Mouse (Mus musculus) megakaryocyte-erythroid progenitor cell, adult 5 weeks (primary cell): Measurements from ENCODE around the gene Pou2f3. TPM values are rescaled to one million over a fixed set of nuclear protein-coding genes. Genes with fewer than 3 reads are reported as not detected.

Source experiments
- polyA plus RNA-seq: library from polyadenylated mRNA; stranded (reverse); fragments of >175 nt; gene quantifications from 2 replicates; pipeline ENCODE4 v1.2.3, GENCODE M21; 2012

The Pou2f3 gene
- not detected in 2 replicates for polyA plus RNA-seq

DNA sequence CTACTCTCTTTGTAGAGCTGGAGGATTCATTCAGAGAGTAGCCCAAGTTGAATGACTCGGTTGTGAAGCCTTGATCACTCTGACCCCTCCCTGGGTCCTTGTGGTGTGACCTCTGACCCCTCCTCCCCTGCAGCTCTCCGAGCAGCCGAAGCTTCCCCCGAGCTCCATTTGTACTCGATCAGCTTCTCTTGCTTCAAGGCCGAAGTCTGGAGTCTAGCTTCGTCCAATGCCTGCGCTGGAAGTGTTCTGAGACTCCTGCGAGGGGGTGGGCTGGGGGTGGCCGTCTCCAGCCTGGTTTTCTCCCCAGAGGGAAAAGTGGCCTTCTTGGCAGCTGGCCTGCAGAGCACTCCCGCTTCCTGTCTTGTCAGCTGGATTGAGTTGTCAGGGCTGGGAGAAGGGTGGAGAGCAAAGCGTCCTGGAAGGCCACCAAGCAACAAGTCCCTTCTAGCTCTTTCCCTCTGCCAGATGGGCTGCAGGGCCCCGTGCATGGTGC, at the start of gene Pou2f3:
TSS of gene Pou2f3 (minus strand) at position 180 of the 493 bp plus-strand sequence.

DNA sequence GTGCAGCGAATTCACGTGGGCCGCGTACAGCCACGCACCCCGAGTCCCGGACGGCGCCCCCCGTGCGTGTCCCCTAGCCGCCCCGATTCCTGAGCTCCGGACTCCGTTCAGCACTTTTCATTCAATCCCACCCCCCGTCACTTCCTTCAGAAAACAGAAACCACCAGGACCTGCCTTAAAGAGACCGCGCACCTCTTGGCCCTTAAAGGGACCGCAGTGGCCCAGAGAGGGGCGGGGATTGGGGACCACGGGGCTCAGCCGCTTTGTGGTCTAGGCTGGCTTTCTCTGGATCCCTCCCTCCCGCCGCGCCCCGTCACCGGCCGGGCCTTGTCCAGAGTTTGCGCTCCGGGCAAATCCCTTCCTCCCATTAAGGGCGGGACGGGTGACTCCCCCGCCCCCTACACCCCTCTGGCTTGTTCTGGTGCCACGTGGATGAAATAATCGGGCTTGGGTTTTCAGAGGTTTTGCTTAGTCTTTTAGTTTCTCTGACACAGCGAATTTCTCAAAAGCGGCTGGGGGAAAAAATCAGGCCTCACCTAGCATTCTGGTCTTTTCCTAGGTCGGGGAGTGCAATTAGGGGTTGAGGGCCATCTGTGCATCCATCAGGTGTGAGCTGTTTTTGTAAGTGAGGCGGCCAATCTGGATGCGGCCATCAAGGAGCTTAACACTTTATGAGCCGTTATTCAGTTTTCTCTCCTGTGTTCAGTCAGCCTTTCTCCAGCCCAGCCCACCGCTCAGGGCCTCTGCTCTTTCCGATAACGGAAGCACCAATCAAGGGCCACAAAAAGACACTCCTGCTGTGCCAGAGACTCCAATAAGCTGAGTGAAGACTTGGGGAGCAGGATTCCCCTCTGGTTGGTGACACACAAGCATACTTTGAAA, 29.8 kb upstream of the Pou2f3 start, which contains the start of gene Oaf:
TSS of gene Oaf (minus strand) at position 200 of the 882 bp plus-strand sequence.

DNA sequence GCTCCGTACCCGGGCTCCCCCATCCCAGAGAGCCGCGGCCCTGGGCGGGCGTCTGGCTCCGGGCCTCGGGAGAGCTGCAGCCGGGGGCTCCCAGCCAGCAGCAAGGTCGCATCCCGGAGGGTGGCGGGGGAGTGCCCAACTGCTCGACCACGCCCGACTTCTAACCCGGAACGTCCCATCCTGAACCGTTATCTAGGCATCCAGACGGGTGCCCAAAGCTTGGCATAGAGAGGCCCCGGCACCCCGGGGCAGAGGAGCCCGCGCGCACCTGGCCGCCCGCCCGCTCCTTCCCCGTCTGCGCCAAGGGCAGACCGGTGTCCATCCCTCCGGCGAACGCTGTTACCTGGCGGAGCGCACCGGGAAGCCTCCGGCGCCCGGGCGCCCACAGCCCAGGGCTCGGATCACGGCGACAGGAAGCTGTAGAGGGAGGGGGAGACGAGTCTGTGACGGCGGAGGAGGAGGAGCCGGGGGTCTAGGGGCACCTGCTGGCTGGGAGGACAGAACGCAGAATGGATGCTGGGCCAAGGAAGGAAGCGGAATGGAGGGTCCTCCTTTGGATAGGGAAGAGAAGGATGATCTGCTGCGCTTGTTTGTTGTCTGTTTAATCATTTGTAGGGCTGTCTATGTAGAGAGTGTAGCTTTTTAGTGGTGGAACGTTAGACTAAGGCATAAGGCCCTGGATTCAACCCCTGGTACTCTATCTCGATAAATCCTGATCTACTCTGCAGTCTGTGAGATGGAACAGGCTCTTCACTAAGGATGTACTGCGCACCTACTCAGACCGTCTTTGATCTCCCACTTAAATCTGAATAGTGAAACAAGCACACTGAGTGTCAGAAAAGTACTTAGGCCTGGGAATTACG, 93.8 kb downstream of the Pou2f3 start, which contains the start of gene Tmem136:
TSS of gene Tmem136 (minus strand) at position 437 of the 863 bp plus-strand sequence.

DNA sequence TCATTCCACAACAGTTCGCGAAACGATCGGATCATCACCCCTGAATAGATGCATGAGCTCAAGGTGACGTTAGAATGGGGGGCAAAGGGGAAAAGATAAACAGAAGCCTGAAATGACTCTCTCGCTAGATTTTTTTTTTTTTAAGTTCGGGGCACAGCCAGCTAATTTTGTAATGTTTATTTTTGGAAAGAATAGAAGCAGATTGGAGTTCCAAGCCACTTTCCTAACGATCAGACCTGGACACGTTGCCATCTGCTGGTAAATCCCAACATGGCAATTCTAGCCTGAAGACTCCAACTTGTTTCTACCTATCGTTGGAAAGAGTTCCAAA, 103.0 kb downstream of the Pou2f3 start, which contains the start of gene Arhgef12:
TSS of gene Arhgef12 (minus strand) at position 53 of the 331 bp plus-strand sequence.

Other genes with a start within 250 kb of the Pou2f3 start
- gene Arhgef12, start 103.1 kb downstream of the Pou2f3 start, polyA plus RNA-seq: 0.61 and 1.0 TPM in 2 replicates
- gene Tmem136, start 93.8 kb downstream of the Pou2f3 start, polyA plus RNA-seq: not detected in 2 replicates
- 13.7 and 17.3 TPM in 2 replicates for gene Oaf, start 29.5 kb upstream of the Pou2f3 start, polyA plus RNA-seq
- not detected in 2 replicates for gene Trim29, start 100.5 kb upstream of the Pou2f3 start, polyA plus RNA-seq